Mouse (Mus musculus) midbrain, embryonic 13.5 days (tissue): Measurements from ENCODE around the gene Syndig1. TPM values are rescaled to one million over a fixed set of nuclear protein-coding genes. Genes with fewer than 3 reads are reported as not detected.

Source experiments
- ATAC-seq: fragments of 200-750 bp; cut with Nextera tagmentation; 2 replicates; pipeline ENCODE4 v1.8.0; 2017; ENCODE audit warnings: mild to moderate bottlenecking, moderate TSS enrichment, moderate library complexity
- H3K27ac ChIP-seq: fragments of 300-500 bp; sonication (generic); 2 replicates; pipeline ENCODE4 v1.5.1; 2015; ENCODE audit warnings: inconsistent platforms, mild to moderate bottlenecking, moderate library complexity
- H3K27me3 ChIP-seq: fragments of 300-500 bp; sonication (generic); 2 replicates; pipeline ENCODE4 v1.6.1; 2015; ENCODE audit warnings: mild to moderate bottlenecking, inconsistent platforms
- H3K36me3 ChIP-seq: fragments of 300-500 bp; sonication (generic); 2 replicates; pipeline ENCODE4 v1.6.1; 2015; ENCODE audit warnings: mild to moderate bottlenecking, inconsistent platforms
- H3K4me1 ChIP-seq: fragments of 300-500 bp; sonication (generic); replicated peaks from 2 replicates; pipeline ENCODE4 v1.6.1; 2015; ENCODE audit warnings: inconsistent platforms
- H3K4me2 ChIP-seq: fragments of 300-500 bp; sonication (generic); replicated peaks from 2 replicates; pipeline ENCODE4 v1.6.1; 2015; ENCODE audit warnings: moderate library complexity, mild to moderate bottlenecking, inconsistent platforms
- H3K4me3 ChIP-seq: fragments of 300-500 bp; sonication (generic); replicated peaks from 2 replicates; pipeline ENCODE4 v1.5.1; 2015; ENCODE audit warnings: mild to moderate bottlenecking, inconsistent platforms
- H3K9ac ChIP-seq: fragments of 300-500 bp; sonication (generic); replicated peaks from 2 replicates; pipeline ENCODE4 v1.6.1; 2015; ENCODE audit warnings: mild to moderate bottlenecking, inconsistent platforms
- H3K9me3 ChIP-seq: fragments of 300-500 bp; sonication (generic); 2 replicates; pipeline ENCODE4 v1.6.1; 2016; ENCODE audit warnings: mild to moderate bottlenecking, inconsistent platforms
- WGBS: fragments of 180-500 bp; shearing (Covaris S2); methylation state at CpG from one replicate; pipeline ENCODE4 v1.1.7; 2015; 5-methylcytosine and 5-hydroxymethylcytosine counted together
- polyA plus RNA-seq: library from polyadenylated mRNA; unstranded; fragments of >200 nt; fragmentation: Nextera tagmentation; extraction: Ambion mirVana; gene quantifications from 2 replicates; pipeline ENCODE4 v1.2.1, GENCODE M21; 2015

The Syndig1 gene
- polyA plus RNA-seq, result 14.0 and 14.7 TPM in 2 replicates

DNA sequence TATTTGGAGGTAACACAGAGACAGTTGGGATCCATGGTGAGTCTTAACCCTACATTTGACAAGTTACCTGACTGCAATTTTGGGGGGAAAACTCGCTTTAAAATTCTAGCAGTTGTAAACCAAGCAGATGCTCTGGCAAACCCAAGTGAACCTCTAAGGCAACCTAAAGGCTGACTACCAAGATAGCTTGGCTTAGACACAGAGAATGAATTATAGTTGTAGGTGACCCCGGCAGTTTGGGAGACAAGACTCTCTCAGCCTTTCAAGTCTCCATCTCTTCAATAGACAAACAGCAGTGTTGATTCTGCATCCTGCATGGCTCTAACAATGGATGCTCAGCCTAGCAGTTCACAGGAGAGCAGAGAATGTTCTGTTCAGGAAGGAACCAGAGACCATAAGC lies at the start of gene Syndig1:
Syndig1 (plus strand) TSS at position 301 of the 400 bp plus-strand sequence.
- Histone ChIP-seq H3K9me3 (no peaks in the 10 kb centered on the region), H3K27me3 (peaks cover 46% of the 10 kb centered on the region), H3K27ac (no peak within 1 kb of the TSS), H3K36me3 (no peaks in the 10 kb centered on the region), H3K4me1 (peaks cover 21% of the 10 kb centered on the region), H3K9ac (peak within 1 kb of the TSS; percentile 73; the same call in 1 of the 2 replicates), H3K4me2 (peak within 1 kb of the TSS; percentile 93), H3K4me3 (peak within 1 kb of the TSS; percentile 70)
- WGBS, result 87% methylated on average over 2 of the region's 2 CpGs
- ATAC-seq, result no peak

DNA sequence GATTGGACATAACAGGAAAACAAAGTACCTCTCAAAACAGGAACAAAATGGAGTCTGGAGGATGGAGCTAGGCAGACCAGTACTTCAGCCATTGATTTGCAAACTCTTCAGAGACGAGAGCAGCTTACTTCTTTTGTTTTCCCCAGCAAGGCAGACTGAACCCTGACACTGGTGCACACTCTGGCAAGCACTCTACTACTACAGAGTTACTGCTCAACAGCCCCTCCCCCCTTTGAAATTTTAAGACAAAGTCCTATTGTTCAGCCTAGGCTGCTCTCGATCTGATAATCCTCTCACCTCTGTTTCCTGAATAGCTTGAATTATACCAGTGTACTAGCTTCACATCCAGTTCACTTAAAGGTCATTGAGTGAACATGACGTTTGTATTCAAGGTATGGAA lies 30.4 kb upstream of the Syndig1 start:
- no peak overlapping the region for H3K9ac ChIP-seq
- H3K4me1 ChIP-seq, result 0 out of 2 replicates have a peak, but pooled peaks cover 4% of the 10 kb centered on the region
- no peak overlapping the region for H3K4me3 ChIP-seq
- ATAC-seq, result peak; percentile 70
- WGBS, result 4% methylated on average over 3 of the region's 3 CpGs
- no peaks in the 10 kb centered on the region for H3K27me3 ChIP-seq
- no peak overlapping the region for H3K27ac ChIP-seq
- H3K4me2 ChIP-seq, result no peak overlapping the region
- no peaks in the 10 kb centered on the region for H3K9me3 ChIP-seq
- H3K36me3 ChIP-seq, result no peaks in the 10 kb centered on the region

DNA sequence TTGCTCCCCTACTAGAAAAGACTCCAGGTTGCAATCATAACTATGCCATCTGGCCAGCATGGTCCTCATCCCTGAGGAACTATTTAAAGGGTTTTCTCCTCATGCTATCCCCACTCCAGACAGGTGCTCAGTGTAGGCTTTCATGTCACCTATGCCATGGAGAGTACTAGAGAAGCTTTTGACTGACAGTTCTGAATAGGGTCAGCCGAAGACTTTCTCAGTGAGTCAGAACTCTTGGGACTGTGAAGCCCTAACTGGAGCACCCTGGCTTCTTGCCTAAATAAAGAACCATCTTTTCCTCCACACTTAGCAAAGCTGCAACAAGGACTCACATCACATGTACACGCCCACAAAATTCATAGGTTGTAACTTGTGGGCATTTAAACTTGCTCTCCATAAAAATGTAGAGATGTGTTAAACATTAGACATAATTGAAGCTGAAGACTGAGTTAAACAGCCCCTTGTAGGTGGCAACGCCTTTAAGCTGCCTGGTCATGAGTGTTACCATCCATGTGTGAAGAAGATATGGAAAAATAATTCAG lies 24.3 kb upstream of the Syndig1 start:
- H3K36me3 ChIP-seq, result no peaks in the 10 kb centered on the region
- no peaks in the 10 kb centered on the region for H3K9me3 ChIP-seq
- H3K27me3 ChIP-seq, result no peaks in the 10 kb centered on the region
- 86% methylated on average over 3 of the region's 3 CpGs for WGBS
- no peak overlapping the region for H3K27ac ChIP-seq
- H3K4me2 ChIP-seq, result no peak overlapping the region
- no peaks in the 10 kb centered on the region for H3K4me1 ChIP-seq
- H3K9ac ChIP-seq, result no peak overlapping the region
- H3K4me3 ChIP-seq, result no peak overlapping the region
- ATAC-seq, result no peak

DNA sequence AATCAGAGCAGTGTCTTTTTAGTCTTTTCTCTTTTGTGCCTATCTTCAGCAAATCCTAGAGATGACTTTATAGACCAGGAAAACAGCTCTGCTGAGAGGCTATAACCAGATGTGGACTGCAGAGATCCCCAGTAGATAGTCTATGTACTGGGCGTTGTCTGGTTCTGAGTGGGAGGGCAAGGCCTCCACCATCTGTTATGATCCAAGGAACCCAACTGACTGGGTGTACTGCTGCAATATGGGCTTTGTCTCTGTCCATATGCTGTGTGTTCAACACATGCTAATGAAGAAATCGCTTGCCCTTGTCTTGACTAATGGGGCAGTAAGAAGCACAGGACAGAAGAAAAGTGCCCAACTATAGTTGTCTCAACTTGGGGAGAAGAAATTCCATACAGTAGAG lies 23.8 kb upstream of the Syndig1 start:
- no peak overlapping the region for H3K27ac ChIP-seq
- H3K27me3 ChIP-seq, result no peaks in the 10 kb centered on the region
- H3K9ac ChIP-seq, result no peak overlapping the region
- no peaks in the 10 kb centered on the region for H3K9me3 ChIP-seq
- H3K4me2 ChIP-seq, result no peak overlapping the region
- H3K36me3 ChIP-seq, result no peaks in the 10 kb centered on the region
- no peaks in the 10 kb centered on the region for H3K4me1 ChIP-seq
- no peak overlapping the region for H3K4me3 ChIP-seq
- WGBS, result 90% methylated on average over 2 of the region's 2 CpGs
- ATAC-seq, result no peak

DNA sequence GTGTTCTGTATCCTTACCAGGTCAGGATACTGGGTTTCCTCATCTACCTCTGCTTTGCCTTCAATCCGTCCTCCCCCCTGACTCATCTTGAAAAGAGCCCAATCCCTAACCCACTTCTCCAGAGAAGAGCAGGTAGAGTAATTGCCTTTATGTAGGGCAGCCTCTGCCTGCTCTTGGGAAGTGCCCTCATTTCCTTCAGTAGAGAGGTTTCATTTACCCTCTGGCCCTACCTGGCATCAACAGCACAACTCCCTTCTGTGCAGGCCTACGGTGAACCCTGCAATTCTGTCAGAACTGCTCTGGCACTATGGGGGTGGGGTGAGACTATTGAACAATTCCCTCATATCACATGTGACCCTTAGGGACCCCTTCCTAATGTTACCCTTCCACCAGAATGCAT lies 16.1 kb upstream of the Syndig1 start:
- Histone ChIP-seq H3K9ac (no peak overlapping the region), H3K4me2 (no peak overlapping the region), H3K36me3 (no peaks in the 10 kb centered on the region), H3K4me3 (no peak overlapping the region), H3K27me3 (no peaks in the 10 kb centered on the region), H3K9me3 (no peaks in the 10 kb centered on the region), H3K4me1 (no peaks in the 10 kb centered on the region), H3K27ac (no peak overlapping the region)
- WGBS, result 90% methylated on average over 2 of the region's 2 CpGs
- no peak for ATAC-seq

- Histone ChIP-seq H3K27me3 (no peaks in the 10 kb centered on the region), H3K9me3 (no peaks in the 10 kb centered on the region), H3K4me1 (no peaks in the 10 kb centered on the region), H3K36me3 (no peaks in the 10 kb centered on the region), H3K27ac (no peak overlapping the region), H3K4me2 (no peak overlapping the region), H3K9ac (no peak overlapping the region), H3K4me3 (no peak overlapping the region)
- 91% methylated on average over 3 of the region's 3 CpGs for WGBS
- ATAC-seq, result no peak
These were observed 10.6 kb upstream of the Syndig1 start for GRCm38 (mm10) chr2:149818395-149818794.

DNA sequence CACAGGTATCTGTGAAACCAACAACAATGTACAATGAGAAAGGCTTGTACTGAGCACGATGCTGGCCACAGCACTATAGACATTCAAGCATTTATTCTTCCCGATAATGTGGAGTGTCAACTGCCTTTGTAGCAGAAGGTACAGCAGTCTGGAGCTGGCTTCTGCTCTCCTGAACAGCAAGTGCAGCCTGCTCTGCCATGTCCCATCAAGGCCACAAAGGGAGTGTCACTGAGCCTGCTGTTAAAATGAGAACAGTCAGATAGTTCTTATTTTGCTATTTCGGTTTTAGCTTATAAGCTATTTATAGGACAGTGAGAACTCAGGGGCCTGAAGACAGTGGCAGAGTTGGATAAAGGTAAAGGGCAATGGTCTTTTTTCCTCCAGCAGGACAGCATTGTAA lies 9.3 kb upstream of the Syndig1 start:
- Histone ChIP-seq H3K27me3 (no peaks in the 10 kb centered on the region), H3K9ac (no peak overlapping the region), H3K4me3 (no peak overlapping the region), H3K9me3 (no peaks in the 10 kb centered on the region), H3K4me1 (no peaks in the 10 kb centered on the region), H3K4me2 (no peak overlapping the region), H3K27ac (no peak overlapping the region), H3K36me3 (no peaks in the 10 kb centered on the region)
- ATAC-seq, result no peak
- WGBS, result 89% methylated on average over 3 of the region's 3 CpGs

DNA sequence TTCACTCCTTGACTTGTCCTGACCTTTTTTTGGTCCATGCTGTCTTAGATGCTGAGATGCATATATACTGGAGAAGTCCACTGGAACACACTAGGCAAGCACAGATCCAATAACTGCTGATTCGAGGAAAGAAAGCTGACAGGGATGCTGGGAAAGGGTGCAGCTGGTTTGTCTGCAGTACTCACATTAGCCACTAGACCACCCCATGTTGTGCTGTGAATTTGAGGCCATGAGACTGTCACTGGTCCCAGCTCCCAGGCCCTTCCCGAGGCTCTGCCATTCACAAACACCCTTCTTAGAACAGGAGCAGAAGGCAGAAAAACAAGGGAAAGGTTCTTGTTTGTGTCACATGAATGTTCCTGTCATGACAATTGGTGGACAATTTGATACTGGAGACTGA lies 8.8 kb upstream of the Syndig1 start:
- Histone ChIP-seq H3K4me1 (no peaks in the 10 kb centered on the region), H3K4me3 (no peak overlapping the region), H3K27ac (no peak overlapping the region), H3K4me2 (no peak overlapping the region), H3K9ac (no peak overlapping the region), H3K27me3 (no peaks in the 10 kb centered on the region), H3K36me3 (no peaks in the 10 kb centered on the region), H3K9me3 (no peaks in the 10 kb centered on the region)
- no peak for ATAC-seq
- 33% methylated on average over 2 of the region's 2 CpGs for WGBS

DNA sequence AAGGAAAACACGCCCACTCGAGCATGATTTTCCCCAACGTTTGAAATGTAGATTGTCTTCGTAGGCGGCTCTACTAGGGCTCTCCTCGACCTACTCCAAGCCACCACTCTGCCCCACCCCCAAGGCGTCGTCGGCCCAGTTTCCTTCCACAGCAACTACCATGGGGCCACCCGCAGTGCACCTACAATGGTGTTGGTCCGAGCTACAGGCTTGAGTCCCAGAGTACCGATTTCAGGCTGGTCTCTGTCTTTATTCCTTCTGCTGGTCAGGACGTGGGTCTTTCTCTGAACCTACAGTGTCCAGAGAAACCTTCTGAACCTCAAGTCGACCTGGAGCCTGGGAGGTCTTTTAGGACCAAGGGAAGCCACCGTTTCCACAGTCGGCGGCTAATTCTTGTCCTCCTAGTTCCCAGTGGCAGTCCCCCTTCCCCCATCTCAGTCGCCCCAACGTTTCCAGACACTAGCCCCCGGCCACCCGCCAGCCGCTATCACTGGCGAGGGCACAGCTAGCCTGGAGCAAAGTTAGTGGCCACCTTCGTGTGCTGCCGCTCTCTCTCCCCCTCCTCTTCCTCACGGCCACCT lies 1.0 kb downstream of the Syndig1 start:
- Histone ChIP-seq H3K36me3 (no peaks in the 10 kb centered on the region), H3K4me3 (peak overlapping the region; percentile 70), H3K4me2 (peak overlapping the region; percentile 93), H3K27ac (no peak overlapping the region), H3K9ac (peak overlapping the region; percentile 73), H3K9me3 (no peaks in the 10 kb centered on the region), H3K27me3 (peaks cover 49% of the 10 kb centered on the region), H3K4me1 (peaks cover 21% of the 10 kb centered on the region)
- no peak for ATAC-seq
- 1% methylated on average over 26 of the region's 26 CpGs for WGBS

DNA sequence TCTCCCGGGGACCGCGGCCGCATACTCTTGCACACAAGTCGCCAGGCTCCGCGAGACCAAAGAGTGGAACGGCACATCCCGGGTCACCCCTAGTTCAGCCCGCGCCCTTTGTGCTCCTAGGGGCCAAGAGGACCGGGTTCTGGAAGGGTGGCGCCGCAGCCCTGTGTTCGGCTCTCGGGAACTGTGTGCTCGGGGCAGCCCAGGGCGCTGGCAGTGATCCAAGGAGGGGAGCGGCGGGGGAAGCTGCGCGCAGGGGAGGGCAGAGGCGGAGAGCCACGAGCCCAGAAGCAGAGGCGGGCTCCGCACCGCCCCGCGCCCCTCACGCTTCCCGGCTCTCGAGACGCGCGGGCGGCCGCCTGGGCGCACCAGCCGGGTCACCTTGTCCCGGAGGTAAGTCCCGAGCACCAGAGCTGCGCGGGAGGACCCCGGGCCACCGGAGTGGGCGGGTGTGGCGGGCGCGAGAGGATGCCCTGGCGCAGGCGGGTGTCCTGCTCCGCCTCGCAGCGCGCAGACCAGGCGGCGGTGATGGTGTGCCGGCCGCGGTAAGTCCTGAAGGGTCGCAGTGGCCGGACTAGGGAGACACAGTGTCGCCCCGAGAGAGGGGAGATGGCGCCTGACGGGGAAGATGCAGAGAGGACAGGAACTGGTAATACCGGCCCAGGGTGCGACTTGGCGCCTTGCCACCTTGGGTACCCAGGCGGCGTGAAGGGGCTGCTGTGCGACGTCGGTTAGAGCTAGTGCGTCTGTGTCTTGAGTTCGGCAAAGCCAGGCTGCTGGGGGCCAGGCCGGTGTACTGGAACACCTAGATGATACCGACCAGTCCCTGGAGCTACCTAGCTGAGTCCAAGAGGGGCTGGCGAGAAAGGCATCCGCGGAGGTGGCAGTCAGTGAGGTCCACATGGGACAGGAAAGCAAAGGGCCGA lies 1.8 kb downstream of the Syndig1 start, which contains the start of gene C530025M09Rik:
C530025M09Rik (minus strand) TSS at position 678 of the 923 bp plus-strand sequence.
- H3K9me3 ChIP-seq, result no peaks in the 10 kb centered on the region
- WGBS, result under 1% methylated on average over 63 of the region's 82 CpGs
- H3K4me3 ChIP-seq, result peak within 1 kb of the TSS; percentile 70
- peaks cover 49% of the 10 kb centered on the region for H3K27me3 ChIP-seq
- H3K4me1 ChIP-seq, result peaks cover 21% of the 10 kb centered on the region
- peak within 1 kb of the TSS; percentile 73 for H3K9ac ChIP-seq
- H3K4me2 ChIP-seq, result peak within 1 kb of the TSS; percentile 93
- peak within 1 kb of the TSS; percentile 19; the same call in 1 of the 2 replicates for H3K27ac ChIP-seq
- no peaks in the 10 kb centered on the region for H3K36me3 ChIP-seq
- ATAC-seq, result peak; percentile 93

DNA sequence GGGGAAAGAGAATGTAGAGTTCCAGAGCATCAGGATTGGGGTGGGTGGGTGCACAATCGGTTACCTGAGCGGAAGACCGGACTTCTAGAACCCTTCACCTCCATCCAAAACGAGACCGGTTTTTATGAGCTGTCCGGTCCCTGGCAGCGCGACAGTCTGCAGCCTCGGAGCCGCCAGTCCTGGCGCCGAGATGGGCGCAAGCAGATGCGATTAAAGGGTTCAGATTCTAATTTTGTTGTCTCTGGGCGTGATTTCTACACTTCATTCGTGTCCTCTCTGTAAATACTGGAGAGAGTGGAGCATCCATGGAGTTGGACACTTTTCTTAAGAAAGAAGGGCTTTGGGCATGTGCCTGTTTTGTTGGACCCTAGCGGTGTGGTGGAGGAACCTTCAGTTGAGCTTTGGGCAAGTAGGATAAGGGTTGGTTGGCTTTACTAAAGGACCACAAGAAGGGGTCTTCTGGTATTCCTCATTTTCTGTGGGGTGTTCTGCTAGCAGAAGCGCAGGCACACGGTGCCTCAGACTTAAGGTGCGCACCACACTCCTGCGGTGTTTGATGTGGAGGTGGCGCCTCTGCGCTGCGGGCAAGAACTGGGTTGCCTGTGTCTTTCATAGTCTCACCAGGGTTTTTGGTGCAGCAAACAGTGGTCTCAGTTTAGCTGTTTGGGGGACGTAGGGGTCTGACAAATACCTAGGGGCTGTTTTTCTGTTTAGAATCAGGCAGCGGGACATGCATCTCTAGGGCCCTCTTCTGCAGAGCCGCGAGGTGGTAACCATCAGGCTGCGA lies 2.6 kb downstream of the Syndig1 start:
- H3K9me3 ChIP-seq, result no peaks in the 10 kb centered on the region
- peak; percentile 18 for ATAC-seq
- H3K4me1 ChIP-seq, result peaks cover 21% of the 10 kb centered on the region
- no peaks in the 10 kb centered on the region for H3K36me3 ChIP-seq
- 1% methylated on average over 29 of the region's 29 CpGs for WGBS
- peak overlapping the region; percentile 70 for H3K4me3 ChIP-seq
- peak overlapping the region; percentile 93 for H3K4me2 ChIP-seq
- H3K9ac ChIP-seq, result peak overlapping the region; percentile 73
- no peak overlapping the region for H3K27ac ChIP-seq
- H3K27me3 ChIP-seq, result peaks cover 49% of the 10 kb centered on the region
